12 mouse cellular contexts compared by ENCODE assay signal in the genomic region with DNA sequence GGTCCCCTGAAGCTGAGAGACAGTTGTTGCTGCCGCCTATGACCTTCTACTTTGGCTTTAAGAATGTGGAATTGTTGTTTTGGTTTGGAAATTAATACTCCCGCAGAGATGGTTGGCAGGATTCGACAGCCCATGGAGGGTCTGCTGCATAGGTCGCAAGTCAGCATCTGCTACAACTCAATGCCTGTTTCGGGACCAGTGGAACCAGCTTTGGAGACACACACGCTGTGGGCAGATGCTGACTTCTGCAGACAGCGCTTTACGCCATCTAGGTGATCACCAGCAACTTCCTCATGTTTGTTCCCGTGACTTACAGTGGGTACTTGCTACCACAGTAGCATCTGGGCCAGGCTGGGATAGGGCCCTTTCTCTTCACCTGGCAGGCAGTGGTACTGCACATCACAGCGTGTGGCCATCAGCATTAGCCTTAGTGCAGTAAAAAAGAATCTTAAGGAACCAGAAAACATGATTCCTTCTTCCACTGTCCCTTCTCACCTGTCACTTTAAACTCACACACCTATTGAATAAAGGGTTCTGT. TPM values are rescaled to one million over a fixed set of nuclear protein-coding genes. Genes with fewer than 3 reads are reported as not detected.
A peak's percentile ranks its signal among the peaks of the same experiment; 100 is the strongest.
DNase-seq lines count a peak whose midpoint lies in the region; ATAC-seq and TF ChIP-seq lines count a peak whose summit lies in the region.
"Had no signal": no experiment of that assay in that cellular context is flagged by ENCODE, and none has a peak within 500 bp of the region (broad histone marks: within the 10 kb centered on the region; RNA-seq: fewer than 3 reads in every experiment).

No protein-coding gene starts in this region.

- intact Hi-C loops in gastrocnemius, adult 2 months (cut with DNase I), result loop anchor here (5.0 kb wide), 2 partner anchors 70 to 410 kb away; no protein-coding TSS in a partner anchor

- no peak for ATAC-seq in CD4-positive, CD25-positive, alpha-beta regulatory T cell, adult 4 months
- ATAC-seq in lung, embryonic 15.5 days (ENCODE audit: borderline replicate concordance, extremely low read depth, low FRiP score, low TSS enrichment), result 0 out of 2 replicates have a peak, but pooled peaks have one; percentile 24
- no peak for ATAC-seq in lung, postnatal 0 days

- no peaks in the 10 kb centered on the region for H3K9me3 ChIP-seq in lung, embryonic 15.5 days
- no peaks in the 10 kb centered on the region for H3K9me3 ChIP-seq in lung, postnatal 0 days (ENCODE audit: low read length)
- H3K9me3 ChIP-seq: liver, embryonic 12.5 days had no signal

- H3K4me2 ChIP-seq in lung, embryonic 15.5 days, result no peak overlapping the region
- H3K4me2 ChIP-seq in lung, postnatal 0 days (replicated peaks; ENCODE audit: low read depth, low read length), result no peak overlapping the region
- H3K4me2 ChIP-seq: liver, embryonic 12.5 days had no signal

- WGBS in lung, embryonic 15.5 days, result 65% methylated on average over 10 of the region's 10 CpGs
- WGBS in lung, postnatal 0 days, result 70% methylated on average over 10 of the region's 10 CpGs

- no peak for TF ChIP-seq EP300 in lung, postnatal 0 days (IDR thresholded peaks at IDR 0.05)

- DNase-seq in CD4-positive, CD25-positive, alpha-beta regulatory T cell, adult 2 months (ENCODE audit: low read depth, low spot score), result peak; percentile 36
- no peak for DNase-seq in lung, postnatal 0 days (ENCODE audit: low spot score)
- DNase-seq in induced T-regulatory cell, adult 2 months (ENCODE audit: low read depth), result peak; percentile 43
- DNase-seq in splenic B cell, adult 2 months (ENCODE audit: low read depth, low spot score), result peak; percentile 45
- DNase-seq in gastrocnemius, adult 2 months, result no peak
- no peak for DNase-seq in frontal cortex, postnatal 36 days (ENCODE audit: low spot score in 2 of 2)
- DNase-seq: gastrocnemius, postnatal 36 days had no signal

- H3K9ac ChIP-seq in lung, embryonic 15.5 days, result no peak overlapping the region
- H3K9ac ChIP-seq in lung, postnatal 0 days (replicated peaks; ENCODE audit: low read depth), result no peak overlapping the region
- H3K9ac ChIP-seq: liver, embryonic 12.5 days had no signal

- H3K27ac ChIP-seq in lung, embryonic 15.5 days, result no peak overlapping the region
- H3K27ac ChIP-seq in lung, postnatal 0 days (ENCODE audit: low read length), result no peak overlapping the region
- no peak overlapping the region for H3K27ac ChIP-seq in gastrocnemius, adult 2 months
- H3K27ac ChIP-seq: macrophage; stomach, postnatal 0 days had no signal

- H3K36me3 ChIP-seq in lung, embryonic 15.5 days, result peaks cover 23% of the 10 kb centered on the region
- H3K36me3 ChIP-seq in lung, postnatal 0 days (ENCODE audit: insufficient read depth, low read length), result peaks cover 3% of the 10 kb centered on the region; the same call in 1 of the 2 replicates
- peaks cover 2% of the 10 kb centered on the region; the same call in 1 of the 2 replicates for H3K36me3 ChIP-seq in splenic B cell, adult 2 months (ENCODE audit: control insufficient read depth, insufficient read depth, low read length, poor library complexity, severe bottlenecking)

- H3K4me1 ChIP-seq in lung, embryonic 15.5 days, result no peaks in the 10 kb centered on the region
- H3K4me1 ChIP-seq in lung, postnatal 0 days (ENCODE audit: insufficient read depth, low read depth, low read length), result no peaks in the 10 kb centered on the region

- no peaks in the 10 kb centered on the region for H3K27me3 ChIP-seq in lung, embryonic 15.5 days
- no peaks in the 10 kb centered on the region for H3K27me3 ChIP-seq in lung, postnatal 0 days (replicated peaks; ENCODE audit: insufficient read depth, low read length)
- no peaks in the 10 kb centered on the region for H3K27me3 ChIP-seq in splenic B cell, adult 2 months (ENCODE audit: control insufficient read depth, insufficient read depth, low read length, poor library complexity, severe bottlenecking)
- H3K27me3 ChIP-seq: liver, embryonic 12.5 days had no signal

- TF ChIP-seq CTCF in lung, postnatal 0 days (IDR thresholded peaks at IDR 0.05), result no peak
- no peak for TF ChIP-seq CTCF in gastrocnemius, adult 2 months (IDR thresholded peaks at IDR 0.05)

- H3K4me3 ChIP-seq in lung, embryonic 15.5 days, result no peak overlapping the region
- no peak overlapping the region for H3K4me3 ChIP-seq in lung, postnatal 0 days (ENCODE audit: low read depth, low read length)
- no peak overlapping the region for H3K4me3 ChIP-seq in gastrocnemius, adult 2 months
- H3K4me3 ChIP-seq: liver, embryonic 12.5 days had no signal

RNA-seq across cellular contexts. Expression of gene Slc25a3, which starts 18.9 kb away (rescaled TPM):
- 100 to 1,000 TPM; 200 to 224 TPM for polyA plus RNA-seq in CD4-positive, CD25-positive, alpha-beta regulatory T cell, adult 4 months (2017; shearing (Covaris generic))
- polyA plus RNA-seq in lung, embryonic 15.5 days (2015; fragmentation: Nextera tagmentation; extraction: Ambion mirVana), result 417 and 419 TPM in 2 replicates
- 336 and 358 TPM in 2 replicates for polyA plus RNA-seq in lung, postnatal 0 days (2015; fragmentation: Nextera tagmentation; extraction: Ambion mirVana)
- total RNA-seq in gastrocnemius, adult 2 months (2021), result 1,000 to 10,000 TPM; 1,080 to 1,363 TPM

RNA-seq across cellular contexts. Expression of gene Tmpo, which starts 38.4 kb away (rescaled TPM):
- 10 to 100 TPM; 35.8 to 68.9 TPM for polyA plus RNA-seq in CD4-positive, CD25-positive, alpha-beta regulatory T cell, adult 4 months (2017; shearing (Covaris generic))
- polyA plus RNA-seq in lung, embryonic 15.5 days (2015; fragmentation: Nextera tagmentation; extraction: Ambion mirVana), result 263 and 267 TPM in 2 replicates
- polyA plus RNA-seq in lung, postnatal 0 days (2015; fragmentation: Nextera tagmentation; extraction: Ambion mirVana), result 53.3 and 67.4 TPM in 2 replicates
- 10 to 100 TPM; 62.2 to 83.0 TPM for total RNA-seq in gastrocnemius, adult 2 months (2021)

RNA-seq across cellular contexts. Expression of gene Ikbip, which starts 60.0 kb away (rescaled TPM):
- polyA plus RNA-seq in CD4-positive, CD25-positive, alpha-beta regulatory T cell, adult 4 months (2017; shearing (Covaris generic)), result 1 to 10 TPM; 4.9 to 6.5 TPM
- 44.1 and 48.0 TPM in 2 replicates for polyA plus RNA-seq in lung, embryonic 15.5 days (2015; fragmentation: Nextera tagmentation; extraction: Ambion mirVana)
- 31.6 and 34.3 TPM in 2 replicates for polyA plus RNA-seq in lung, postnatal 0 days (2015; fragmentation: Nextera tagmentation; extraction: Ambion mirVana)
- 10 to 100 TPM in 1 of 2 experiments, 1 to 10 TPM in 1; 9.6 to 12.9 TPM for total RNA-seq in gastrocnemius, adult 2 months (2021)

Comparison
In these comparisons a context has a peak if more than half of its experiments do, and no peak if none do; other contexts are left out.
1. DNase-seq: peak in CD4-positive, CD25-positive, alpha-beta regulatory T cell, adult 2 months (single experiment), induced T-regulatory cell, adult 2 months (single experiment) and splenic B cell, adult 2 months (single experiment); none in lung, postnatal 0 days (single experiment), gastrocnemius, adult 2 months (single experiment) and frontal cortex, postnatal 36 days (0 of 2).